Mouse (Mus musculus) lung, adult 2 months (tissue): ENCODE measurements around the gene Hebp2.

Experiments used
- CTCF ChIP-seq: fragments of 200-500 bp; IDR thresholded peaks from 2 replicates; pipeline ENCODE4 v1.5.1; 2011; ENCODE audit warnings: mild to moderate bottlenecking, low read length, control low read depth; ENCODE audit not compliant: insufficient read depth
- POLR2A ChIP-seq: fragments of 200-500 bp; IDR thresholded peaks from 2 replicates; pipeline ENCODE4 v1.6.1; 2011; ENCODE audit warnings: low read depth, mild to moderate bottlenecking, control low read depth, low read length, borderline replicate concordance; ENCODE audit errors: extremely low read depth

GRCm38 (mm10) chr10:18526184-18526850, 19.6 kb downstream of the Hebp2 start:
- TF ChIP-seq CTCF (no peak), POLR2A (no peak)
